Mouse (Mus musculus): ENCODE measurements around the gene Tmem265. TPM values are rescaled to one million over a fixed set of nuclear protein-coding genes. Genes with fewer than 3 reads are reported as not detected.

The Tmem265 gene
- polyA plus RNA-seq, 1 experiment, result 4.8 TPM

DNA sequence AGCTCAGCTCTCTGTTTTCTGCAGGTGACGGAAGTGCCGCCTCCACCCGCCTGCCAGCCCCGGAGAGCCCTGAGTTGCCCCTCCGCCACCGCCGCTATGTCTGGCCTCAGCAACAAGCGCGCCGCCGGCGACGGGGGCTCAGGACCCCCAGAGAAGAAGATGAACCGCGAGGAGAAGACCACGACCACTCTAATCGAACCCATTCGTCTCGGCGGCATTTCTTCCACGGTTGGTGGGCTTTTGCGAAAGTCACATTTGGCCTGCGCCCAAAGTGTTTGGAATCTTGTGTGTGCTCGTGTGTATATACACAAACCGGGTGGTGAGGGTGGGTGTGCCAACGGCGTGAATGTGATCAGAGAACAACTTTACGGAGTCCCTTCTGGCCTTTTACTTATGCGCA lies 27.7 kb downstream of the Tmem265 start:
- Histone ChIP-seq H3K4me1 (ENCODE audit: control insufficient read depth, insufficient read depth, insufficient read length, low read length) (peaks cover 9% of the 10 kb centered on the region; the same call in 1 of the 2 replicates), H3K36me3 (ENCODE audit: control insufficient read depth, insufficient read depth, low read length) (peaks cover 38% of the 10 kb centered on the region)

DNA sequence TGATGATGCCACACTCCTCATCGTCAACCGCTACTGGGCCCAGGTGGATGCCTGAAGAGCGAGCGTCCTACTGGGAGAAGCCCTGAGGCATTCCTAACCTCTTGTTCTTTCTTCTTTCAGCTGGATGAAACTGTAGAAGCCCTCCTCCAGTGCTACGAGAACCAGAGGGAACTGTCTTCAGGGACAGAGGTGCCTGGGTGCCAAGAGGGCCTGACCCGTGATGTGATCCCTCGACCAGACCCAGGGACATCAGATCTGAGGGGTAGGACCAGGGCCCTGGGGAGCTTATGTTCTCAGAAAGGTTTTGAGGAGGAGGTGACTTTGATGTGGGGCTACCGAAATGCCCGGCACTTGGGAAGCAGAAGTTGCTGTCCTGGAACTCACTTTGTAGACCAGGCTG lies 28.4 kb downstream of the Tmem265 start:
- H3K27ac ChIP-seq (ENCODE audit: insufficient read depth, low read depth, low read length), result no peak overlapping the region
- WGBS, result 92% methylated on average over 9 of the region's 9 CpGs
- H3K27me3 ChIP-seq (ENCODE audit: control insufficient read depth, insufficient read depth, low read length), result no peaks in the 10 kb centered on the region
- TF ChIP-seq POLR2A (IDR thresholded peaks at IDR 0.05; ENCODE audit: low read depth, low read length) (no peak), CTCF (IDR thresholded peaks at IDR 0.05; ENCODE audit: extremely low read depth, insufficient read length, insufficient replicate concordance, low read depth, low read length) (no peak)
- peaks cover 9% of the 10 kb centered on the region; the same call in 1 of the 2 replicates for H3K4me1 ChIP-seq (ENCODE audit: control insufficient read depth, insufficient read depth, insufficient read length, low read length)
- H3K36me3 ChIP-seq (ENCODE audit: control insufficient read depth, insufficient read depth, low read length), result peaks cover 44% of the 10 kb centered on the region
- peak overlapping the region; percentile 91 for H3K4me3 ChIP-seq (ENCODE audit: low read depth, low read length)

More for the DNA sequence above, 27.7 kb downstream of the Tmem265 start:
- Histone ChIP-seq H3K27ac (ENCODE audit: insufficient read depth, low read depth, low read length) (peak overlapping the region; percentile 0), H3K4me3 (ENCODE audit: low read depth, low read length) (peak overlapping the region; percentile 91), H3K27me3 (ENCODE audit: control insufficient read depth, insufficient read depth, low read length) (no peaks in the 10 kb centered on the region)
- 2% methylated on average over 29 of the region's 29 CpGs for WGBS
- TF ChIP-seq POLR2A (IDR thresholded peaks at IDR 0.05; ENCODE audit: low read depth, low read length), result no peak
- TF ChIP-seq CTCF (IDR thresholded peaks at IDR 0.05; ENCODE audit: extremely low read depth, insufficient read length, insufficient replicate concordance, low read depth, low read length), result no peak

DNA sequence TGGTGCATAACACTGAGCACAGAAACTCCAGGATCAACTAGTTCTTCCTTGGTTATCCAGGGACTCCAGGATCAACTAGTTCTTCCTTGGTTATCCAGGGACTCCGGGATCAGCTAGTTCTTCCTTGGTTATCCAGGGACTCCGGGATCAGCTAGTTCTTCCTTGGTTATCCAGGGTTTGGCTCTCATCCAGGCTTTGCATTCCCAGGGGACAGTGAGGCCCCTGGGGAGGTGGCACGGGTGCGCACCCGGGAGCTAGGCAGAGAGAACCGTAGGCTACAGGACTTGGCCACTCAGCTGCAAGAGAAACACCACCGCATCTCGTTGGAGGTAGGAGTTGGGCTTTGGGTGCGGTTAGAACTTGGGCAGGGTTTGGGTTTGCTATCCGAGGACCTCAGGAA lies 29.9 kb downstream of the Tmem265 start:
- H3K4me3 ChIP-seq (ENCODE audit: low read depth, low read length), result no peak overlapping the region
- H3K27ac ChIP-seq (ENCODE audit: insufficient read depth, low read depth, low read length), result no peak overlapping the region
- peaks cover 9% of the 10 kb centered on the region; the same call in 1 of the 2 replicates for H3K4me1 ChIP-seq (ENCODE audit: control insufficient read depth, insufficient read depth, insufficient read length, low read length)
- TF ChIP-seq POLR2A (IDR thresholded peaks at IDR 0.05; ENCODE audit: low read depth, low read length) (no peak), CTCF (IDR thresholded peaks at IDR 0.05; ENCODE audit: extremely low read depth, insufficient read length, insufficient replicate concordance, low read depth, low read length) (no peak)
- H3K36me3 ChIP-seq (ENCODE audit: control insufficient read depth, insufficient read depth, low read length), result peaks cover 58% of the 10 kb centered on the region
- no peaks in the 10 kb centered on the region for H3K27me3 ChIP-seq (ENCODE audit: control insufficient read depth, insufficient read depth, low read length)
- 71% methylated on average over 10 of the region's 10 CpGs for WGBS

DNA sequence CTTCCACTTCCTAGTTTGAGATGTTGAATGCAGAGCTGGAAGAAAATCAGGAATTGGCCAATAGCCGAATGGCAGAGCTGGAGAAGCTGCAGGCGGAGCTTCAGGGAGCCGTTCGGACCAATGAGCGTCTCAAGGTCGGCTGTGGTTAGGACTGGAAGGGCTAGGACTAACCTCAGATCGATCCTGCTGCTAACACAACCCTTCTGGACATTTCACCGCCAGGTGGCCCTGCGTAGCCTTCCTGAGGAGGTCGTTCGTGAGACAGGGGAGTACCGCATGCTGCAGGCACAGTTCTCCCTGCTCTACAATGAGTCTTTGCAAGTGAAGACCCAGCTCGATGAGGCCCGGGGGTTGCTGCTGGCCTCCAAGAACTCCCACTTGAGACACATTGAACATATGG lies 31.4 kb downstream of the Tmem265 start:
- H3K27ac ChIP-seq (ENCODE audit: insufficient read depth, low read depth, low read length), result no peak overlapping the region
- no peaks in the 10 kb centered on the region for H3K27me3 ChIP-seq (ENCODE audit: control insufficient read depth, insufficient read depth, low read length)
- H3K4me3 ChIP-seq (ENCODE audit: low read depth, low read length), result no peak overlapping the region
- H3K4me1 ChIP-seq (ENCODE audit: control insufficient read depth, insufficient read depth, insufficient read length, low read length), result peaks cover 9% of the 10 kb centered on the region; the same call in 1 of the 2 replicates
- 85% methylated on average over 14 of the region's 14 CpGs for WGBS
- TF ChIP-seq CTCF (IDR thresholded peaks at IDR 0.05; ENCODE audit: extremely low read depth, insufficient read length, insufficient replicate concordance, low read depth, low read length) (no peak), POLR2A (IDR thresholded peaks at IDR 0.05; ENCODE audit: low read depth, low read length) (no peak)
- H3K36me3 ChIP-seq (ENCODE audit: control insufficient read depth, insufficient read depth, low read length), result peaks cover 72% of the 10 kb centered on the region

DNA sequence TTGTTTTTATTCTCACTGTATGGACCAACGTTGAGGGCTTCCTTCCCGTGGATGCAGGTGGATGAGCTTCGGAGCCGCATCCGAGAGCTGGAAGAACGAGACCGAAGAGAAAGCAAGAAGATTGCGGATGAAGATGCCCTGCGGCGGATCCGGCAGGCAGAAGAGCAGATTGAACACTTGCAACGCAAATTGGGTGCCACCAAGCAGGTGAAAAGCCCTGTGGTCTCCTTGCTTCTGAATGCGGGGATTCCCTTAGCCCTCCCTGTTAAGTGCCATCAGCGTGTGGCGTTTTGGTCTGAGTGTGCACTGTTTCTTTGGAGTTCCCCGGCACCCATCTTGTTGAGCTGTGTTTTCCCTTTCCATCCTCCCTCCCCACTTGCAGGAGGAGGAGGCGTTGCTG lies 35.6 kb downstream of the Tmem265 start:
- WGBS, result 95% methylated on average over 17 of the region's 17 CpGs
- no peaks in the 10 kb centered on the region for H3K4me1 ChIP-seq (ENCODE audit: control insufficient read depth, insufficient read depth, insufficient read length, low read length)
- TF ChIP-seq POLR2A (IDR thresholded peaks at IDR 0.05; ENCODE audit: low read depth, low read length) (no peak), CTCF (IDR thresholded peaks at IDR 0.05; ENCODE audit: extremely low read depth, insufficient read length, insufficient replicate concordance, low read depth, low read length) (no peak)
- no peaks in the 10 kb centered on the region for H3K27me3 ChIP-seq (ENCODE audit: control insufficient read depth, insufficient read depth, low read length)
- peaks cover 90% of the 10 kb centered on the region for H3K36me3 ChIP-seq (ENCODE audit: control insufficient read depth, insufficient read depth, low read length)
- no peak overlapping the region for H3K27ac ChIP-seq (ENCODE audit: insufficient read depth, low read depth, low read length)
- no peak overlapping the region for H3K4me3 ChIP-seq (ENCODE audit: low read depth, low read length)

DNA sequence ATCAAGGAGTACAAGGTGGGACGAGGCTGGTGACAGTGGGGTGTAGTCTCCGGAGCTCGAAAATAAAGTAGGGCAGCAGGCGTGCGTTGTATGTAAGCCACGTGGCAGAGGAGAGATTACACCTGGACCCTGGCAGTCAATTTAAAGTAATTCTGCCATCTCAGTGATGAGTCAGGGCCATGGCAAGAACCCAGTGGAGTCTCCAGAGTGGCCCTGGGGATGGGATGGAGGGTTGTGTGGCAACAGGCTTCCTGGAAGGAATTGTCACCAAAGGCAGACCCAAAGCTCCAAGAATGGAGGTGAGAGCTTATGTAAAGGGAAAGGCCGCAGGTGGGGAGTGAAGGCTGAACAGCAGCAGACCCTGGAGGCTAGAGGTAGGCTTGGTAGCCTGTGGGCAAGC lies 39.4 kb downstream of the Tmem265 start:
- H3K27ac ChIP-seq (ENCODE audit: insufficient read depth, low read depth, low read length), result no peak overlapping the region
- H3K36me3 ChIP-seq (ENCODE audit: control insufficient read depth, insufficient read depth, low read length), result peaks cover 74% of the 10 kb centered on the region
- no peaks in the 10 kb centered on the region for H3K27me3 ChIP-seq (ENCODE audit: control insufficient read depth, insufficient read depth, low read length)
- no peak for TF ChIP-seq CTCF (IDR thresholded peaks at IDR 0.05; ENCODE audit: extremely low read depth, insufficient read length, insufficient replicate concordance, low read depth, low read length)
- no peak for TF ChIP-seq POLR2A (IDR thresholded peaks at IDR 0.05; ENCODE audit: low read depth, low read length)
- H3K4me3 ChIP-seq (ENCODE audit: low read depth, low read length), result no peak overlapping the region
- no peaks in the 10 kb centered on the region for H3K4me1 ChIP-seq (ENCODE audit: control insufficient read depth, insufficient read depth, insufficient read length, low read length)
- 97% methylated on average over 7 of the region's 7 CpGs for WGBS

DNA sequence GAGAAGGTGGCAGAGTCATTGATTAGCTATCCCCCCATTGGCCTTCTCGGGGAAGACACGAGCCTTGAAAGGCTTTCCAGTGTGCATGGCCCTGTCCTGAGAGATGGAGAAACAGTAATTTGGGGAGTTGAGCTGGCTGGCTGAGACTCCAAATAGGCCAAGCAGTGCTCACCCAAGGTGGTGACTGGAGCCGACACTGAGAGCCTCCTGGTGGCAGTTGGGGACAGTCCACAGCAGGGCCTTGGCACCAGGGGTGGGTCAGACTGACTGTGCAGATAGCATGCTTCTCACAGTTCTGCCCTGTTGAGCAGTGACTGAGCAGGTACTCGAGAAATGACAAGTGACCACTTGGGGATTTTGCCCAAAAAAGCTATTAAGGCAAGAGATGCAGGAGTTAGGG lies 40.5 kb downstream of the Tmem265 start:
- Histone ChIP-seq H3K4me1 (ENCODE audit: control insufficient read depth, insufficient read depth, insufficient read length, low read length) (no peaks in the 10 kb centered on the region), H3K27me3 (ENCODE audit: control insufficient read depth, insufficient read depth, low read length) (no peaks in the 10 kb centered on the region), H3K36me3 (ENCODE audit: control insufficient read depth, insufficient read depth, low read length) (peaks cover 63% of the 10 kb centered on the region), H3K27ac (ENCODE audit: insufficient read depth, low read depth, low read length) (no peak overlapping the region), H3K4me3 (ENCODE audit: low read depth, low read length) (no peak overlapping the region)
- WGBS, result 80% methylated on average over 4 of the region's 4 CpGs
- no peak for TF ChIP-seq CTCF (IDR thresholded peaks at IDR 0.05; ENCODE audit: extremely low read depth, insufficient read length, insufficient replicate concordance, low read depth, low read length)
- TF ChIP-seq POLR2A (IDR thresholded peaks at IDR 0.05; ENCODE audit: low read depth, low read length), result no peak
